Mouse (Mus musculus) urinary bladder, postnatal 4 days (tissue): ENCODE data around the gene Gm11114.

ENCODE experiments used
- DNase-seq, 2 experiments: peaks; one replicate each; pipeline ENCODE4 v3.0.0; 2021 to 2022; ENCODE audit warnings: low spot score in 2 of 2

Gm11114 gene

DNA sequence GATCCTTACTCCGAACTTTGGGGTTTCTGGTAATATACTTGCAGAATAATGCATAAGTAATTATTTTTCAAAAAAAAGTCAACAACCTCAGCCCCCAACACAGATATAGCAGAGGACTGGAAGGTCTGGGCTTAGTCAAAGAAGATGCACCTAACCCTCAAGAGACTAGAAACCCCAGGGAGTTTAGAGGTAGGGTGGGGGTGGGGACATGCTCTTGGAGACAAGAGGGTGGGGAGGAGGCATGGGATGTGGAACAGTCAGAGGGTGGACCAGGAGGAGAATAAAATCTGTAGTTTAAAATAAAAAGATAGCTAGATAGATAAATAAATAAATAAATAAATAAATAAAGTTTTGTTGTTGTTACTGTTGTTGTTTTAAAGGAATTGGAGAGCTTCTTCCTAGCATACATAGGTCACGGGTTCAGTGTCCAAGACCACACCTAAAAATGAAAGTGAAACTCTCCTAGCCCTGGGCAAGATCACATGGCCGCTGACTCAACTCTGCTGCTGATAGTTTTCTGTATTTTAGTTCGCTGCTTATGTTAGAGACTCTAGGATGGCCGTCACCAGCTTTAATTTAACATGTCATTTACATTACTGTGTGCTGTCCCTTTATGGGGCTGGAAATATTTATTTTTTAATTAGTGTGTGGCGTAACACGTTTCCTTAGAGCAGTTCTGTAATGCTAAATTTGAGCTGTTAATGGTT is 44.7 kb downstream of the Gm11114 start:
- DNase-seq = no peak
